Mouse (Mus musculus) neural tube, embryonic 15.5 days (tissue): ENCODE data around the gene Sema6d. TPM values are rescaled to one million over a fixed set of nuclear protein-coding genes. Genes with fewer than 3 reads are reported as not detected.

Source experiments
- ATAC-seq: fragments of 200-750 bp; cut with Nextera tagmentation; 2 replicates; pipeline ENCODE4 v1.8.0; 2017; ENCODE audit warnings: mild to moderate bottlenecking, moderate TSS enrichment, moderate library complexity; ENCODE audit not compliant: low FRiP score
- H3K27ac ChIP-seq: fragments of 300-500 bp; sonication (generic); replicated peaks from 2 replicates; pipeline ENCODE4 v1.5.1; 2015; ENCODE audit warnings: mild to moderate bottlenecking, inconsistent platforms
- H3K27me3 ChIP-seq: fragments of 300-500 bp; sonication (generic); replicated peaks from 2 replicates; pipeline ENCODE4 v1.6.1; 2015; ENCODE audit warnings: inconsistent platforms
- H3K36me3 ChIP-seq: fragments of 300-500 bp; sonication (generic); 2 replicates; pipeline ENCODE4 v1.6.1; 2015; ENCODE audit warnings: inconsistent platforms
- H3K4me1 ChIP-seq: fragments of 300-500 bp; sonication (generic); 2 replicates; pipeline ENCODE4 v1.6.1; 2015; ENCODE audit warnings: inconsistent platforms
- H3K4me2 ChIP-seq: fragments of 300-500 bp; sonication (generic); 2 replicates; pipeline ENCODE4 v1.6.1; 2015; ENCODE audit warnings: inconsistent platforms, mild to moderate bottlenecking, moderate library complexity
- H3K4me3 ChIP-seq: fragments of 300-500 bp; sonication (generic); replicated peaks from 2 replicates; pipeline ENCODE4 v1.5.1; 2015; ENCODE audit warnings: mild to moderate bottlenecking, inconsistent platforms
- H3K9ac ChIP-seq: fragments of 300-500 bp; sonication (generic); replicated peaks from 2 replicates; pipeline ENCODE4 v1.6.1; 2015; ENCODE audit warnings: mild to moderate bottlenecking, inconsistent platforms
- H3K9me3 ChIP-seq: fragments of 300-500 bp; sonication (generic); replicated peaks from 2 replicates; pipeline ENCODE4 v1.6.1; 2016; ENCODE audit warnings: inconsistent platforms
- WGBS: fragments of 180-500 bp; shearing (Covaris S2); methylation state at CpG from one replicate; pipeline ENCODE4 v1.1.7; 2015; ENCODE audit warnings: mixed read lengths; 5-methylcytosine and 5-hydroxymethylcytosine counted together
- polyA plus RNA-seq: library from polyadenylated mRNA; unstranded; fragments of >200 nt; fragmentation: Nextera tagmentation; extraction: Ambion mirVana; gene quantifications from 2 replicates; pipeline ENCODE4 v1.2.1, GENCODE M21; 2015

Gene Sema6d
- polyA plus RNA-seq, 1 experiment from 2014 or later = 50.4 TPM

- Histone ChIP-seq H3K27me3 (no peaks in the 10 kb centered on the region), H3K9me3 (no peaks in the 10 kb centered on the region), H3K36me3 (no peaks in the 10 kb centered on the region), H3K27ac (no peak overlapping the region), H3K9ac (no peak overlapping the region), H3K4me3 (no peak overlapping the region), H3K4me1 (no peaks in the 10 kb centered on the region), H3K4me2 (no peak overlapping the region)
- ATAC-seq = no peak
- 43% methylated on average over 4 of the region's 4 CpGs for whole genome bisulfite sequencing
Measured at GRCm38 (mm10) chr2:124531062-124531461, 441.3 kb downstream of the Sema6d start.

GRCm38 (mm10) chr2:124532906-124533305 is 443.1 kb downstream of the Sema6d start:
- H3K27ac ChIP-seq = no peak overlapping the region
- H3K9me3 ChIP-seq = no peaks in the 10 kb centered on the region
- H3K27me3 ChIP-seq = no peaks in the 10 kb centered on the region
- ATAC-seq = no peak
- no peaks in the 10 kb centered on the region for H3K36me3 ChIP-seq
- H3K9ac ChIP-seq = no peak overlapping the region
- H3K4me1 ChIP-seq = no peaks in the 10 kb centered on the region
- H3K4me3 ChIP-seq = no peak overlapping the region
- WGBS = 92% methylated on average over 3 of the region's 3 CpGs
- H3K4me2 ChIP-seq = no peak overlapping the region

- WGBS = 86% methylated on average over 6 of the region's 6 CpGs
- Histone ChIP-seq H3K9me3 (no peaks in the 10 kb centered on the region), H3K9ac (no peak overlapping the region), H3K4me2 (no peak overlapping the region), H3K27ac (no peak overlapping the region), H3K27me3 (no peaks in the 10 kb centered on the region), H3K4me1 (no peaks in the 10 kb centered on the region), H3K36me3 (no peaks in the 10 kb centered on the region), H3K4me3 (no peak overlapping the region)
- no peak for ATAC-seq
Measured at GRCm38 (mm10) chr2:124533602-124534001, 443.8 kb downstream of the Sema6d start.

- Histone ChIP-seq H3K36me3 (no peaks in the 10 kb centered on the region), H3K27ac (peak overlapping the region; percentile 46), H3K9ac (no peak overlapping the region), H3K4me3 (no peak overlapping the region), H3K9me3 (no peaks in the 10 kb centered on the region), H3K4me1 (0 out of 2 replicates have a peak, but pooled peaks cover 8% of the 10 kb centered on the region), H3K27me3 (no peaks in the 10 kb centered on the region), H3K4me2 (no peak overlapping the region)
- ATAC-seq = peak; percentile 41; the same call in 1 of the 2 replicates
- 47% methylated on average over 3 of the region's 3 CpGs for WGBS
Measured at GRCm38 (mm10) chr2:124550315-124550714, 460.5 kb downstream of the Sema6d start.

GRCm38 (mm10) chr2:124554751-124555415 is 465.1 kb downstream of the Sema6d start:
- no peak for ATAC-seq
- no peaks in the 10 kb centered on the region for H3K9me3 ChIP-seq
- H3K4me1 ChIP-seq = 0 out of 2 replicates have a peak, but pooled peaks cover 8% of the 10 kb centered on the region
- H3K36me3 ChIP-seq = no peaks in the 10 kb centered on the region
- no peak overlapping the region for H3K9ac ChIP-seq
- no peak overlapping the region for H3K4me3 ChIP-seq
- peak overlapping the region; percentile 48 for H3K27ac ChIP-seq
- WGBS = 84% methylated on average over 1 of the region's 1 CpGs
- H3K4me2 ChIP-seq = no peak overlapping the region
- H3K27me3 ChIP-seq = no peaks in the 10 kb centered on the region

GRCm38 (mm10) chr2:124556861-124557499 is 467.2 kb downstream of the Sema6d start:
- Histone ChIP-seq H3K9me3 (no peaks in the 10 kb centered on the region), H3K4me1 (peaks cover 20% of the 10 kb centered on the region), H3K4me2 (no peak overlapping the region), H3K4me3 (no peak overlapping the region), H3K27ac (no peak overlapping the region), H3K9ac (no peak overlapping the region), H3K27me3 (no peaks in the 10 kb centered on the region), H3K36me3 (no peaks in the 10 kb centered on the region)
- WGBS = 87% methylated on average over 5 of the region's 5 CpGs
- no peak for ATAC-seq

GRCm38 (mm10) chr2:124558021-124558420 is 468.3 kb downstream of the Sema6d start:
- H3K9ac ChIP-seq = no peak overlapping the region
- no peak overlapping the region for H3K27ac ChIP-seq
- H3K4me2 ChIP-seq = no peak overlapping the region
- H3K27me3 ChIP-seq = no peaks in the 10 kb centered on the region
- no peak for ATAC-seq
- 97% methylated on average over 7 of the region's 7 CpGs for WGBS
- no peaks in the 10 kb centered on the region for H3K9me3 ChIP-seq
- peaks cover 25% of the 10 kb centered on the region for H3K4me1 ChIP-seq
- H3K36me3 ChIP-seq = no peaks in the 10 kb centered on the region
- no peak overlapping the region for H3K4me3 ChIP-seq

- no peak overlapping the region for H3K27ac ChIP-seq
- no peak; the same call in 1 of the 2 replicates for ATAC-seq
Measured at GRCm38 (mm10) chr2:124561668-124562067, 471.9 kb downstream of the Sema6d start.

GRCm38 (mm10) chr2:124562091-124562490 is 472.3 kb downstream of the Sema6d start:
- H3K4me3 ChIP-seq = no peak overlapping the region
- H3K4me2 ChIP-seq = no peak overlapping the region

More at GRCm38 (mm10) chr2:124561668-124562067, 471.9 kb downstream of the Sema6d start:
- Histone ChIP-seq H3K27me3 (no peaks in the 10 kb centered on the region), H3K4me3 (no peak overlapping the region), H3K9ac (no peak overlapping the region), H3K36me3 (no peaks in the 10 kb centered on the region), H3K9me3 (no peaks in the 10 kb centered on the region), H3K4me1 (peaks cover 18% of the 10 kb centered on the region), H3K4me2 (no peak overlapping the region)
- WGBS = 38% methylated on average over 5 of the region's 5 CpGs

GRCm38 (mm10) chr2:124563759-124564158 is 474.0 kb downstream of the Sema6d start:
- no peaks in the 10 kb centered on the region for H3K9me3 ChIP-seq
- no peak overlapping the region for H3K9ac ChIP-seq
- H3K4me2 ChIP-seq = no peak overlapping the region
- H3K27me3 ChIP-seq = no peaks in the 10 kb centered on the region
- H3K4me1 ChIP-seq = peaks cover 18% of the 10 kb centered on the region
- no peak overlapping the region for H3K27ac ChIP-seq
- no peak for ATAC-seq
- WGBS = 89% methylated on average over 5 of the region's 5 CpGs
- no peak overlapping the region for H3K4me3 ChIP-seq
- H3K36me3 ChIP-seq = no peaks in the 10 kb centered on the region

More at GRCm38 (mm10) chr2:124562091-124562490, 472.3 kb downstream of the Sema6d start:
- 46% methylated on average over 2 of the region's 2 CpGs for WGBS
- ATAC-seq = peak; percentile 45
- H3K9ac ChIP-seq = no peak overlapping the region
- no peaks in the 10 kb centered on the region for H3K9me3 ChIP-seq
- no peaks in the 10 kb centered on the region for H3K27me3 ChIP-seq
- H3K4me1 ChIP-seq = peaks cover 18% of the 10 kb centered on the region
- no peak overlapping the region for H3K27ac ChIP-seq
- H3K36me3 ChIP-seq = no peaks in the 10 kb centered on the region

GRCm38 (mm10) chr2:124573734-124574133 is 484.0 kb downstream of the Sema6d start:
- H3K4me2 ChIP-seq = no peak overlapping the region
- no peaks in the 10 kb centered on the region for H3K27me3 ChIP-seq
- H3K9ac ChIP-seq = no peak overlapping the region
- WGBS = 88% methylated on average over 4 of the region's 4 CpGs
- H3K4me1 ChIP-seq = no peaks in the 10 kb centered on the region
- no peaks in the 10 kb centered on the region for H3K36me3 ChIP-seq
- no peak overlapping the region for H3K4me3 ChIP-seq
- no peak overlapping the region for H3K27ac ChIP-seq
- ATAC-seq = no peak
- no peaks in the 10 kb centered on the region for H3K9me3 ChIP-seq

- Histone ChIP-seq H3K27me3 (no peaks in the 10 kb centered on the region), H3K9ac (no peak overlapping the region), H3K4me1 (no peaks in the 10 kb centered on the region), H3K27ac (no peak overlapping the region), H3K9me3 (no peaks in the 10 kb centered on the region), H3K4me2 (no peak overlapping the region), H3K4me3 (no peak overlapping the region), H3K36me3 (no peaks in the 10 kb centered on the region)
- no peak for ATAC-seq
- 92% methylated on average over 2 of the region's 2 CpGs for WGBS
Measured at GRCm38 (mm10) chr2:124576053-124576452, 486.3 kb downstream of the Sema6d start.
